Mouse (Mus musculus) cerebellum, adult 11-12 months (tissue): ENCODE measurements at regions not wholly inside any gene's neighbourhood (a gene's known extent, or its start where the extent isn't known, plus 50 kb on each side); places are given as distances from the start of the nearest gene placed in this dataset.
"Not testable (repeated sequence)": the region's sequence is repeated elsewhere in the genome, so short reads cannot be mapped to it uniquely, and the experiment has no call there.

Experiments
- DNase-seq: peaks from one replicate; pipeline ENCODE4 v3.0.0; 2022

GRCm38 (mm10) chr10:118052042-118052441 lies 89.6 kb upstream of the Mdm1 start:
- DNase-seq: no peak

- DNase-seq: no peak
Measured at GRCm38 (mm10) chr10:118052477-118052876, 89.1 kb upstream of the Mdm1 start.

- DNase-seq: no peak
Measured at GRCm38 (mm10) chr10:118053037-118053436, 88.6 kb upstream of the Mdm1 start.

GRCm38 (mm10) chr10:118056789-118057271 lies 84.8 kb upstream of the Mdm1 start:
- no peak for DNase-seq

GRCm38 (mm10) chr10:118057516-118057915 lies 84.1 kb upstream of the Mdm1 start:
- no peak for DNase-seq

GRCm38 (mm10) chr10:118064816-118065216 lies 76.8 kb upstream of the Mdm1 start:
- DNase-seq: no peak

- not testable (repeated sequence) for DNase-seq
Measured at GRCm38 (mm10) chr10:118076341-118076740, 65.3 kb upstream of the Mdm1 start.

GRCm38 (mm10) chr10:118081636-118082166 lies 59.9 kb upstream of the Mdm1 start:
- no peak for DNase-seq

- no peak for DNase-seq
Measured at GRCm38 (mm10) chr10:118083035-118083720, 58.4 kb upstream of the Mdm1 start.

GRCm38 (mm10) chr10:118083721-118084075 lies 57.9 kb upstream of the Mdm1 start:
- DNase-seq: no peak

GRCm38 (mm10) chr10:118085046-118085983 lies 56.3 kb upstream of the Mdm1 start:
- no peak for DNase-seq

- no peak for DNase-seq
Measured at GRCm38 (mm10) chr10:118087570-118088340, 53.9 kb upstream of the Mdm1 start.

GRCm38 (mm10) chr10:118088499-118088898 lies 53.1 kb upstream of the Mdm1 start:
- no peak for DNase-seq

- no peak for DNase-seq
Measured at GRCm38 (mm10) chr10:118089879-118090278, 51.7 kb upstream of the Mdm1 start.

- DNase-seq: no peak
Measured at GRCm38 (mm10) chr10:118091476-118091875, 50.1 kb upstream of the Mdm1 start.
